Mouse (Mus musculus): ENCODE results near the gene Wfdc15b.
A peak's percentile ranks its signal among the peaks of the same experiment; 100 is the strongest.
"Not testable (repeated sequence)": the region's sequence is repeated elsewhere in the genome, so short reads cannot be mapped to it uniquely, and the experiment has no call there.

The Wfdc15b gene

GRCm38 (mm10) chr2:164221522-164221921, at the start of gene Wfdc15b:
Gene Wfdc15b, minus strand, starts transcription at chr2:164221660.
- no peak for DNase-seq (ENCODE audit: low spot score)

DNA sequence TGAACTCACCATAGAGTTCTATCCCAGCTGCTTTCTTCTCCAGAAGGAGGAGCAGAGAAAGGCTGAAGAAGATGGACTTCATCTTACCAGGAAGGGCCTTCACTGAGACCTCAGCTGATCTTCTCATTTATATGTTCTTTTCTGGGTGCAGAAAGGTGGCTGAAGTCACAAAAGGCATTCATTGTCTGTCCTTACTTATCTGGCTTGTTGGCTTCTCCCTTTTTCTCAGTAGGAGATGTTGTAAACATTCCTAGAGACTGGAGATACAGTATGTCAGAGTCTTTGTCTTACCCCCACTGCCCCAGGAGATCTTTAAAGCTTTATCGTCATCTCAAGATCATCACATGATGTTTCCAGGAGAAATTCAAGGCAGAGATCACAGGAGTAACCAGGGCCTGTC, 35.1 kb upstream of the Wfdc15b start, which contains the start of gene Svs3b:
Gene Svs3b (minus strand): TSS at position 101 of the 400 bp plus-strand sequence.
- not testable (repeated sequence) for DNase-seq (ENCODE audit: low spot score)

DNA sequence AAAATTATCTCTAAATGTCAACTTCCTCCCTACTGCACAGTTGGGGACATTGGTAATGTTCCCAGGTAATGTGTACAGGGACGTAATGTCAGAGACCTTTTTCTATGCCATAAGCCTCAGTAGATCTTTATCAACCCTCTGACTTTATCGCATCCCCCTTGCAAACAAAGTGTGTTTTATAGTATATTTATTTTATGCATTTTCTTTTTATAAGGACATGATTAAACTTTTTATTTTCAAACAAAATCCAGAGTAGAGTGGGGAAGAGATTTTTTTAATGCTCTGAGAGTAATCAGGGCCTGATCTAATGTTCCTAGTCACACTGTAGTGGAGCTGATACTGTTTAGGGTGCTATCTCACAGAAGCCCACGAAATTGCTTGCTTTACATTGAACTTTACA, 16.9 kb upstream of the Wfdc15b start, which contains the start of gene Svs2:
Gene Svs2 (minus strand): TSS at position 101 of the 400 bp plus-strand sequence.
- DNase-seq (ENCODE audit: low spot score) = no peak

- DNase-seq (ENCODE audit: low spot score) = no peak
Observed at GRCm38 (mm10) chr2:164232671-164233070, 11.2 kb upstream of the Wfdc15b start.

GRCm38 (mm10) chr2:164228361-164229070, 7.1 kb upstream of the Wfdc15b start:
- DNase-seq (ENCODE audit: low spot score) = no peak

- no peak for DNase-seq (ENCODE audit: low spot score)
Observed at GRCm38 (mm10) chr2:164219295-164219694, 2.2 kb downstream of the Wfdc15b start.

GRCm38 (mm10) chr2:164212711-164213110, 8.7 kb downstream of the Wfdc15b start:
- no peak for DNase-seq (ENCODE audit: low spot score)

DNA sequence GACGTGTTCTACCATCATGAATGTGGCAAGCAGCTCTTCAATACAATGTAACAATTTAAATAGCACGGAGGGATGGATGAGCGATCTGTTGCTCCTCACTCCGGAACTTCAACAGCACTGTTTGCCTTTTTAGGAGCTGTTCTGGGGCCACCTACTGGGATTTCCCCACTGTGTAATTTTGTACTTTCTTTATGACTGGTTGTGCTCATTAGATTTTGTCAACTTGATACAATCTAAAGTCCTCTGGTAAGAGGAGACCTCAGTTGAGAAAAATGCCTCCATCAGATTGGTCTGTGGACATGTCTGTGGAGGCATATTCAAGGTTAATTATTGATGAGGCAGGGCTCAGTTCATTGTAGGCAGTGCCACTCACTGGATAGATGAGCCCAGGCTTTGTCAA, 10.6 kb downstream of the Wfdc15b start:
- DNase-seq (ENCODE audit: low spot score) = no peak

- DNase-seq (ENCODE audit: low spot score) = no peak
Observed at GRCm38 (mm10) chr2:164206676-164207075, 14.8 kb downstream of the Wfdc15b start.

DNA sequence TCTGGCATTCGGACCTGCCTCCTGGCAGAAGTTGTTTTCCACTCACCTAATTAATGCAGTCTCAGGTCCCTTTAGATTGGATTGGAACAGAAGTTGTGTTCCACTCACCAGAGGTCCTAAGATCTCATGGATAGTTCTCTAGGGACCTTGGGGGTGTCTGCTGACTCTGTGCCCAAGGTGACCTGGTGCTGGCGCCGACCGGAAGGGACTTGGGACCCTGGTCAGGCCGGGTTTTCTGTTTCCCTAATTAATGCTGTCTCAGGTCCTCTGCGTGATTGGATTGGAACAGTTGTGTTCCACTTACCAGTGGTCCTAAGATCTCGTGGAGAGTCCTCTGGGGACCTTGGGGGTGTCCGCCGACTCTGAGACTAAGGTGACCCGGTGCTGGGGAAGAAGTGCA, 15.4 kb downstream of the Wfdc15b start:
- DNase-seq (ENCODE audit: low spot score) = not testable (repeated sequence)

GRCm38 (mm10) chr2:164199626-164200327, 21.7 kb downstream of the Wfdc15b start, which contains the start of gene Wfdc15a:
Gene Wfdc15a, minus strand, starts transcription at chr2:164200130.
- DNase-seq (ENCODE audit: low spot score) = no peak

- no peak for DNase-seq (ENCODE audit: low spot score)
Observed at GRCm38 (mm10) chr2:164196700-164196990, 24.8 kb downstream of the Wfdc15b start.

GRCm38 (mm10) chr2:164195971-164196699, 25.3 kb downstream of the Wfdc15b start:
- no peak for DNase-seq (ENCODE audit: low spot score)

GRCm38 (mm10) chr2:164194959-164195630, 26.4 kb downstream of the Wfdc15b start:
- DNase-seq (ENCODE audit: low spot score) = no peak

DNA sequence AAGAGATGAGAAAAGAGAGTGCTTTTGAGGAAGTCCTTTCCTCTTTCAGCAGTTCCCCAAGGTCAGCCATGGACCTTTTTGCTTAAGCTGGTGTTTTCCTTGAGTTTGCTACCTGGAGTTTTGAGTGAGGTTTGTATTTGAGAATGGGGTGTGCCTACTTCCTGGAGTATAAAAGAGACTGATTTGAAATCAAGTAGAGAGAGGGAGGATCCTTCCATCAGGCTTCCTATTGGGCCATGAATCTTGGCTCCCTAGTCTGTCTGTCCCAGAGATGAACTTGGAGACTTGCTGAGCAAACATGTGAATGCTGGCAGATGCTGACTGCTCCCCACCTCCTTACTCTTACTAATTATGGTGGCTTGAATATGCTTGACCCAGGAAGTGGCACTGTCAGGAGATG, 29.2 kb downstream of the Wfdc15b start:
- DNase-seq (ENCODE audit: low spot score) = no peak

DNA sequence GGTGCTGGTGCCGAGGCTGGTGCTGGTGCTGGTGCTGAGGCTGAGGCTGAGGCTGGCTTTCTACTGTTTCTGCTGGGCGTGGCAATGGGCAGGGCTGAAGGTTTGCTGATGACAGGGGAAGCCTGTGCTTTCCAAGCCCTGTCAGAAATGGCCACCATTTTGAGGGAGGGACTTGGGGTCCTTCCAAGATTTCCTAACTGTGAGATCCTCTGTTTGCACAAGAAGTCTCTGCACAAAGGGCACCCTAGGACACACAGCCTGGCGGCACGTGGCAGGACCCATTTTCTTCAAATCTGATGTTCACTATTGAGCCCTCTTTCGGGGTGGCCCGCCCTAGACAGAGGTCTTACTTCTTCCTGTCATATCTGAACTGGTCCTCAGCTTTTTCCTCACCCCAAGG, 30.9 kb downstream of the Wfdc15b start, which contains the start of gene Wfdc12:
Gene Wfdc12 (minus strand): TSS at position 33 of the 400 bp plus-strand sequence.
- no peak for DNase-seq (ENCODE audit: low spot score)

DNA sequence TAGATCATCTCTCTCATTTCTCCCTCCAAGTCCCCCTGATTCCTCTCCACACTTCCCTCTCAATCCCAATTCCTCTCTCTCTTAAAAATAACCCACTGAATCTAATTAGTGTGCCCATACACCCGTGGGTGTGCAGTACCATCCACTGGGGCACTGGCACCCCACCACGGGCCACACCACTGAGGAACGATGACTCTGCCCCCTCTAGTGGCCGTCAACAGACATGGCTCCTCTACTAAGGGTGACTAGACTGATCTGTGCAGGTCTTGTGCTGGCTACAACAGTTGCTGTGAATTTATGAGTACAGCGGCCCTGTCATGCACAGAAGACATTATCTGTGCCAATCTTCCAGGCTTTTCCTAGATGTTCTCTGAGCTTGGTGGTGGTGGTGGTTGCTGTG, 32.7 kb downstream of the Wfdc15b start:
- peak; percentile 30 for DNase-seq (ENCODE audit: low spot score)

DNA sequence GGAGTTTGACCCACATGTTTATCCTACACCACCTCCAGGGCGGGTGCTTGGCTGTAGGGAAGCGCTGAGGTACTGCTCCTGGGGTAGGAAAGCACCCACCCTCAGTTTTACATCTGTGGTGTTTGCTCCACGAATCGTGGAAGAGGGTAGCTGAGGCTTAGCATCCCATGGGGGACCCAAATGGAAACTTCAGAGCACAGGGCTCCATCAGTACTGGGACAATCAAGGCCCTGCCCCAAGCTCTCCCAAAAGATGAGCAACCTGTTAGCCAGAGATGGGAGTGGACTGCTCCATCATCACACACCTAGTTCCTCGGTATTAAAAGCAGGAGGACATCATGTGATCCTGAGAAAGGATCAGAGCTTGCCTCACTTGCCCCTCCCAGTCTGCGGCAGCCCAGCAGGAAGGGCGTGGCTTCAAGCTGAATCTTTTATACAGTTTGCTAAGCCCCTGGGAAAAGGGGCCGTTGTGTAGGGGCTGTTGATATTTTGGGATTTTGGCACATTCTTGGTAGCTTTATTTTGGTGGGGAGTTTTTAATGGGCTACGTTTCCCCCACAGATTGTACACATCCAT, 37.2 kb downstream of the Wfdc15b start:
- no peak for DNase-seq (ENCODE audit: low spot score)

- DNase-seq (ENCODE audit: low spot score) = no peak
Observed at GRCm38 (mm10) chr2:164183340-164183739, 38.1 kb downstream of the Wfdc15b start.

- DNase-seq (ENCODE audit: low spot score) = no peak
Observed at GRCm38 (mm10) chr2:164182692-164183255, 38.7 kb downstream of the Wfdc15b start, which contains the start of gene Wfdc5. Gene Wfdc5, minus strand, starts transcription at chr2:164182742.

- no peak for DNase-seq (ENCODE audit: low spot score)
Observed at GRCm38 (mm10) chr2:164180770-164181169, 40.7 kb downstream of the Wfdc15b start.
